Mouse (Mus musculus): ENCODE data around the gene Prpf40b.

Prpf40b gene

GRCm38 (mm10) chr15:99332921-99333675, 38.2 kb downstream of the Prpf40b start:
- peak; percentile 69 for DNase-seq (ENCODE audit: low spot score)

- no peak for DNase-seq (ENCODE audit: low spot score)
Observed at GRCm38 (mm10) chr15:99333676-99334065, 38.8 kb downstream of the Prpf40b start.

- no peak for DNase-seq (ENCODE audit: low spot score)
Observed at GRCm38 (mm10) chr15:99334500-99334899, 39.6 kb downstream of the Prpf40b start.

- DNase-seq (ENCODE audit: low spot score): no peak
Observed at GRCm38 (mm10) chr15:99335801-99336320, 41.0 kb downstream of the Prpf40b start.

GRCm38 (mm10) chr15:99338916-99339315, 44.0 kb downstream of the Prpf40b start:
- DNase-seq (ENCODE audit: low spot score): no peak

GRCm38 (mm10) chr15:99339669-99340068, 44.8 kb downstream of the Prpf40b start:
- no peak for DNase-seq (ENCODE audit: low spot score)

- no peak for DNase-seq (ENCODE audit: low spot score)
Observed at GRCm38 (mm10) chr15:99341102-99341501, 46.2 kb downstream of the Prpf40b start.

- DNase-seq (ENCODE audit: low spot score): no peak
Observed at GRCm38 (mm10) chr15:99342194-99342981, 47.5 kb downstream of the Prpf40b start.

GRCm38 (mm10) chr15:99343414-99344147, 48.7 kb downstream of the Prpf40b start:
- DNase-seq (ENCODE audit: low spot score): peak; percentile 73

- no peak for DNase-seq (ENCODE audit: low spot score)
Observed at GRCm38 (mm10) chr15:99344148-99344870, 49.4 kb downstream of the Prpf40b start.

- DNase-seq (ENCODE audit: low spot score): no peak
Observed at GRCm38 (mm10) chr15:99344961-99345360, 50.1 kb downstream of the Prpf40b start.

GRCm38 (mm10) chr15:99351610-99352009, 56.7 kb downstream of the Prpf40b start:
- no peak for DNase-seq (ENCODE audit: low spot score)

GRCm38 (mm10) chr15:99352306-99352705, 57.4 kb downstream of the Prpf40b start:
- no peak for DNase-seq (ENCODE audit: low spot score)

- DNase-seq (ENCODE audit: low spot score): no peak
Observed at GRCm38 (mm10) chr15:99355660-99356059, 60.8 kb downstream of the Prpf40b start.

GRCm38 (mm10) chr15:99356462-99356861, 61.6 kb downstream of the Prpf40b start:
- no peak for DNase-seq (ENCODE audit: low spot score)

GRCm38 (mm10) chr15:99358952-99359351, 64.1 kb downstream of the Prpf40b start:
- DNase-seq (ENCODE audit: low spot score): no peak

GRCm38 (mm10) chr15:99364022-99364530, 69.2 kb downstream of the Prpf40b start:
- DNase-seq (ENCODE audit: low spot score): no peak

GRCm38 (mm10) chr15:99364921-99365320, 70.0 kb downstream of the Prpf40b start:
- no peak for DNase-seq (ENCODE audit: low spot score)

All from layer of hippocampus, adult 11-12 months (tissue).